Mouse (Mus musculus): ENCODE measurements around the gene Cecr2.

GRCm38 (mm10) chr6:120665415-120665815 is 754 bp upstream of the Cecr2 start:
- TF ChIP-seq EP300 (IDR thresholded peaks at IDR 0.05; ENCODE audit: low read depth) (no peak), CTCF (IDR thresholded peaks at IDR 0.05; ENCODE audit: low read depth) (no peak)

Measured in liver, postnatal 0 days (tissue).